Mouse (Mus musculus) stomach, embryonic 16.5 days (tissue): ENCODE results near the gene Il31ra. TPM values are rescaled to one million over a fixed set of nuclear protein-coding genes. Genes with fewer than 3 reads are reported as not detected.

Experiments used
- ATAC-seq: fragments of 200-750 bp; cut with Nextera tagmentation; 2 replicates; pipeline ENCODE4 v1.8.0; 2017; ENCODE audit warnings: moderate number of reproducible peaks, moderate TSS enrichment; ENCODE audit not compliant: insufficient read depth, low FRiP score
- H3K27ac ChIP-seq: fragments of 300-500 bp; sonication (generic); 2 replicates; pipeline ENCODE4 v1.5.1; 2014; ENCODE audit warnings: low read length
- H3K27me3 ChIP-seq: fragments of 300-500 bp; sonication (generic); 2 replicates; pipeline ENCODE4 v1.6.1; 2014; ENCODE audit warnings: low read length, control low read depth, mixed read lengths; ENCODE audit not compliant: control insufficient read depth, insufficient read depth
- H3K36me3 ChIP-seq: fragments of 300-500 bp; sonication (generic); 2 replicates; pipeline ENCODE4 v1.6.1; 2014; ENCODE audit warnings: low read length; ENCODE audit not compliant: control insufficient read depth, insufficient read depth
- H3K4me1 ChIP-seq: fragments of 300-500 bp; sonication (generic); 2 replicates; pipeline ENCODE4 v1.6.1; 2014; ENCODE audit warnings: low read length, control low read depth, mixed read lengths; ENCODE audit not compliant: control insufficient read depth, insufficient read depth
- H3K4me2 ChIP-seq: fragments of 300-500 bp; sonication (generic); 2 replicates; pipeline ENCODE4 v1.6.1; 2014; ENCODE audit warnings: low read depth, low read length, mixed read lengths
- H3K4me3 ChIP-seq: fragments of 300-500 bp; sonication (generic); replicated peaks from 2 replicates; pipeline ENCODE4 v1.5.1; 2014; ENCODE audit warnings: mild to moderate bottlenecking, low read length
- H3K9ac ChIP-seq: fragments of 300-500 bp; sonication (generic); 2 replicates; pipeline ENCODE4 v1.6.1; 2014; ENCODE audit warnings: low read length
- H3K9me3 ChIP-seq: fragments of 300-500 bp; sonication (generic); replicated peaks from 2 replicates; pipeline ENCODE4 v1.6.1; 2016; ENCODE audit warnings: low read length, control low read depth; ENCODE audit not compliant: control insufficient read depth
- WGBS: fragments of 180-500 bp; shearing (Covaris S2); extraction: QIAGEN DNeasy Blood & Tissue Kit; methylation state at CpG from one replicate; pipeline ENCODE4 v1.1.7; 2014; 5-methylcytosine and 5-hydroxymethylcytosine counted together
- polyA plus RNA-seq: library from polyadenylated mRNA; unstranded; fragments of >200 nt; fragmentation: Nextera tagmentation; extraction: Ambion mirVana; gene quantifications from 2 replicates; pipeline ENCODE4 v1.2.1, GENCODE M21; 2015

Gene Il31ra
- polyA plus RNA-seq, 1 experiment from 2014 or later: 0.09 TPM

DNA sequence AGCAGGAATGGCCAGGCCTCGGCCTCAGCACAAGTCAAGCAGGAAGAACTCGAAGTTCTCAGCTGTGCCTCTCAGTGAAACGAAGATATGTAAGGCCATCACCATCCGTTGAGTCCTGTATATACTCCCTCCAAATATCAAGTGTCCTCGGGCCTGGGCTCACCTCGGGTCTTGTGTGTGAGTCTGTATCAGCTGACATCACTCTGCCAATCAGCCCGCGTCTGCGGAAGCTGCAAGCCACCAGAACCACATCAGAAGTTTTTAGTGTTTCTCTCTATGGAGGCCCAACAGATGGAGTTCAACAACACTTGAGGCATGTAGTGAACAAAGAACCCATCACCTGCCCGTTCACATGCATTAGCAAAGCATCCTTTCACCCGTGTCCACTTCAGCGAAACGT lies 86.5 kb downstream of the Il31ra start:
- H3K4me1 ChIP-seq: no peaks in the 10 kb centered on the region
- no peak for ATAC-seq
- H3K36me3 ChIP-seq: peaks cover 19% of the 10 kb centered on the region
- H3K4me2 ChIP-seq: no peak overlapping the region
- 79% methylated on average over 13 of the region's 13 CpGs for WGBS
- H3K27ac ChIP-seq: no peak overlapping the region
- H3K27me3 ChIP-seq: no peaks in the 10 kb centered on the region
- no peak overlapping the region for H3K4me3 ChIP-seq
- H3K9ac ChIP-seq: no peak overlapping the region
- no peaks in the 10 kb centered on the region for H3K9me3 ChIP-seq

DNA sequence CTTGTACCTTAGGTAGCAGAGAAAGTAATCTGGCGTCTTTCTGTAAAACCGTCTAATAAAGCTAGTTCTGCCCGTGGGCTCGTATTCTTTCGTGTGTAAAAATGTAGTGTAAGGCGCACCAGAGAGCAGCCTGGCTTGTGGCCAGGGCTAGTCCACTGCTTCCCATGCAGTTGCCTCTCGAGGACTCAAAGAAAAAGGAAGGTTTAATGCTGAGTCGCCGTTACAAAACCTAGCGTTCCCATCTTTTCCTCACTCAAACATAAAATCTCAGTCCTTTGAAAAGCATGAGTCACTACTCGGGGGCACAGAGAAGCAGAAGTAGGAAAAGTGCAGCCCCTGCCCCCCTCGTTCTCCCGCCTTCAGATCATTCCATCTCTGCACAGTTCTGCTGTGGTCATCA lies 87.4 kb downstream of the Il31ra start:
- H3K4me1 ChIP-seq: no peaks in the 10 kb centered on the region
- no peaks in the 10 kb centered on the region for H3K27me3 ChIP-seq
- ATAC-seq: no peak
- no peaks in the 10 kb centered on the region for H3K9me3 ChIP-seq
- H3K4me3 ChIP-seq: no peak overlapping the region
- H3K27ac ChIP-seq: no peak overlapping the region
- 81% methylated on average over 13 of the region's 13 CpGs for WGBS
- H3K4me2 ChIP-seq: no peak overlapping the region
- H3K9ac ChIP-seq: no peak overlapping the region
- H3K36me3 ChIP-seq: peaks cover 24% of the 10 kb centered on the region

DNA sequence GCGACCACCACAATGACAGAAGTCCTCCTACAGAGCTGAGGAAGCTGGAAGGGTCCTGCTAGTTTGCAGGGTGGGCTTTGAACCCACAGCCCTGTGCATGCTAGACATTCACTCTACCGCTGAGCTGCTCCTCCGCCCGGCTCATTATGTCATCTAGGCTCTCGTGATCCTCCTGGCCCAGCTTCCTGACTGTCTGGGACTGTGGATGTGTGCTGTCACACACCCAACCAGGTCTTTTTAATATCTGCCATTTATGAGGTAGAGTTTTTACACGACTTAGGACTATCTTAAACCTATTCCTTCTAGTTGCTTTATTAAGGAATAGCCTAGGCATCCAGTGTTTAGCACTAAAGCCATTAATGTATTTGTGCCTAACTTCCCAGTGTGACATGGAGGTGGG lies 88.7 kb downstream of the Il31ra start:
- Histone ChIP-seq H3K27me3 (no peaks in the 10 kb centered on the region), H3K4me3 (no peak overlapping the region), H3K4me2 (no peak overlapping the region), H3K27ac (no peak overlapping the region), H3K9me3 (no peaks in the 10 kb centered on the region), H3K36me3 (peaks cover 27% of the 10 kb centered on the region), H3K4me1 (no peaks in the 10 kb centered on the region), H3K9ac (no peak overlapping the region)
- ATAC-seq: no peak
- 88% methylated on average over 6 of the region's 6 CpGs for WGBS

DNA sequence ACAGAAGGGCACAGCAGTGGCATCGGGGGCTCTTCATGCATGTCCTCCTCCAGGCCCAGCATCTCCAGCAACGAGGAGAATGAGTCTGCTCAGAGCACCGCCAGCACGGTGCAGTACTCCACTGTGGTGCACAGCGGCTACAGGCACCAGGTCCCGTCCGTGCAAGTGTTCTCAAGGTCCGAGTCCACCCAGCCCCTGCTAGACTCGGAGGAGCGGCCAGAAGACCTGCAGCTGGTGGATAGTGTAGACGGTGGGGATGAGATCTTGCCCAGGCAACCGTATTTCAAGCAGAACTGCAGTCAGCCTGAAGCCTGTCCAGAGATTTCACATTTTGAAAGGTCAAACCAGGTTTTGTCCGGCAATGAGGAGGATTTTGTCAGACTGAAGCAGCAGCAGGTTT lies 90.3 kb downstream of the Il31ra start:
- H3K9me3 ChIP-seq: no peaks in the 10 kb centered on the region
- H3K4me1 ChIP-seq: no peaks in the 10 kb centered on the region
- WGBS: 93% methylated on average over 13 of the region's 13 CpGs
- peaks cover 35% of the 10 kb centered on the region for H3K36me3 ChIP-seq
- no peak overlapping the region for H3K4me2 ChIP-seq
- no peak overlapping the region for H3K4me3 ChIP-seq
- H3K9ac ChIP-seq: no peak overlapping the region
- no peak overlapping the region for H3K27ac ChIP-seq
- no peaks in the 10 kb centered on the region for H3K27me3 ChIP-seq
- no peak for ATAC-seq

DNA sequence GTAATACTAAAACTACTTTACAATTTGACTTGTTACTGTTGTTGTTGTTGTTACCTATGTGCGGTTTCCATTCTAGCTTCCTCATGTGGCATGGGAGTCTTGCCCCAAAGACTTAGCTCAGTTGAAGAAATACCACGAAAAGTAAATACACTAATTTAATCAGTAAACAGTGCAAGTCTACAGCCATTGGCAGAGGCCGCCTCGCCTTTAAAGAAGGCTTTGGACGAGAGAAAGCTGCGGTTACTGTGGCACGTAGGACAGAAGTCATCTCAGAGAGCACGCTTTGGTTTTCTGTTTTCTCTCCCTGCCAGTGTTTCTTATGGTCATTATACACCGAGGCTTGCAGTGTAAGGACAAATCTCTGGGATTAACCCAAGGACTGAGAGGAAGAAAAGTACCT lies 93.7 kb downstream of the Il31ra start:
- Histone ChIP-seq H3K4me2 (no peak overlapping the region), H3K27me3 (no peaks in the 10 kb centered on the region), H3K4me3 (no peak overlapping the region), H3K9ac (no peak overlapping the region), H3K9me3 (no peaks in the 10 kb centered on the region), H3K36me3 (peaks cover 34% of the 10 kb centered on the region), H3K27ac (peak overlapping the region; percentile 56), H3K4me1 (no peaks in the 10 kb centered on the region)
- 62% methylated on average over 9 of the region's 9 CpGs for WGBS
- ATAC-seq: peak; percentile 83

DNA sequence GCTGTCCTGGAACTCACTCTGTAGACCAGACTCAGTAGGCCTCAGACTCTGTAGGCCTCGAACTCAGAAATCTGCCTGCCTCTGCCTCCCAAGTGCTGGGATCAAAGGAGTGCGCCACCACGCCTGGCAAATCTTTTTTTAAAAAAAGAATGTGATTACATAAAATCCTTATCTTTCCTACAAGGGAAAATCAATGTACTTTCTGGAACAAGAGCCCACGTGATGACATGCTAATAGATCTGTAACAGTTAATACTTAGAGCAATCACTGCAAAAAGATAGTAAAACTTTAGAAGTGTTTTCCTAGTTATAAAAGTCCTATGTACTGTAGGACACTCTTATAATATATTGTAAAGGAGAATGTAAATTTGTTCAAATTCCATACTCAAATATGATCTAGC lies 94.1 kb downstream of the Il31ra start:
- H3K4me2 ChIP-seq: no peak overlapping the region
- no peaks in the 10 kb centered on the region for H3K9me3 ChIP-seq
- H3K27me3 ChIP-seq: no peaks in the 10 kb centered on the region
- WGBS: 83% methylated on average over 4 of the region's 4 CpGs
- H3K4me1 ChIP-seq: no peaks in the 10 kb centered on the region
- no peak overlapping the region for H3K4me3 ChIP-seq
- H3K36me3 ChIP-seq: peaks cover 38% of the 10 kb centered on the region
- H3K9ac ChIP-seq: no peak overlapping the region
- ATAC-seq: no peak
- no peak overlapping the region for H3K27ac ChIP-seq

DNA sequence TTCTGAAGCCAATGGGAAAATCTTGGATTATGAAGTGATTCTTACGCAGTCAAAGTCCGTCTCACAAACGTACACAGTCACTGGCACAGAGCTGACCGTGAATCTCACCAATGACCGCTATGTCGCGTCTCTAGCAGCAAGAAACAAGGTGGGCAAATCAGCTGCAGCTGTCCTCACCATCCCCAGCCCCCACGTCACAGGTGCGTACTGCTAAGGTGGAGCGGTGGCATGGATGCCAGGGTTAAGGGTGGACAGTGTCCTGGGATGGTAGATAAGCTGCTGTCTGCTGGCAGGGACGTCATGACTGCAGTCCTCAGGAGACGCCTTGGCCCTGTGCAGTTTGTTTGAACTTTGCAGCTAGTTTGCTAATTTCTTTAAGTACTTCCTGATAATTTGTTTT lies 99.6 kb downstream of the Il31ra start:
- no peak overlapping the region for H3K9ac ChIP-seq
- no peak overlapping the region for H3K4me3 ChIP-seq
- no peak overlapping the region for H3K27ac ChIP-seq
- no peak for ATAC-seq
- no peaks in the 10 kb centered on the region for H3K9me3 ChIP-seq
- no peaks in the 10 kb centered on the region for H3K27me3 ChIP-seq
- no peaks in the 10 kb centered on the region for H3K4me1 ChIP-seq
- peaks cover 20% of the 10 kb centered on the region; the same call in 1 of the 2 replicates for H3K36me3 ChIP-seq
- WGBS: 88% methylated on average over 12 of the region's 12 CpGs
- H3K4me2 ChIP-seq: no peak overlapping the region

DNA sequence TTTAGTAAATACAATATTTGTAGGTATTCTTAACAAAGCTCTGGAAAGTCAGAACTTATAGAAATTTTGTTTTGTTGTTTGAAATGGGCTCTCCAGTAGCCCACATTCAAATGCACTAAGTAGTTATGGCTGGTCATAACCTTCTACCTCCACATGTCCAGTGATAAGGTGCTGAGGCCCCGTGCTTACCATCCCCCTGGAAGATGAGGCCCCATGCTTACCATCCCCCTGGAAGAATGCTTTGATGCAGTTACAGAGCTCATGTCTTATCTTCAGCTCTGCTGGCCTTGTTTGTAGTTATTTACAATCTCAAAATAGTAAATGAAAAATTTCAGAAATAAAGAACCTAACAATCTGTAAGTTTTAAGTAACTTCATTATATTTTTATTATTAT lies 101.9 kb downstream of the Il31ra start:
- peaks cover 15% of the 10 kb centered on the region; the same call in 1 of the 2 replicates for H3K36me3 ChIP-seq
- no peaks in the 10 kb centered on the region for H3K9me3 ChIP-seq
- H3K9ac ChIP-seq: no peak overlapping the region
- no peaks in the 10 kb centered on the region for H3K4me1 ChIP-seq
- H3K4me2 ChIP-seq: no peak overlapping the region
- no peak overlapping the region for H3K4me3 ChIP-seq
- no peak overlapping the region for H3K27ac ChIP-seq
- WGBS: 68% methylated on average over 1 of the region's 1 CpGs
- ATAC-seq: no peak
- no peaks in the 10 kb centered on the region for H3K27me3 ChIP-seq

DNA sequence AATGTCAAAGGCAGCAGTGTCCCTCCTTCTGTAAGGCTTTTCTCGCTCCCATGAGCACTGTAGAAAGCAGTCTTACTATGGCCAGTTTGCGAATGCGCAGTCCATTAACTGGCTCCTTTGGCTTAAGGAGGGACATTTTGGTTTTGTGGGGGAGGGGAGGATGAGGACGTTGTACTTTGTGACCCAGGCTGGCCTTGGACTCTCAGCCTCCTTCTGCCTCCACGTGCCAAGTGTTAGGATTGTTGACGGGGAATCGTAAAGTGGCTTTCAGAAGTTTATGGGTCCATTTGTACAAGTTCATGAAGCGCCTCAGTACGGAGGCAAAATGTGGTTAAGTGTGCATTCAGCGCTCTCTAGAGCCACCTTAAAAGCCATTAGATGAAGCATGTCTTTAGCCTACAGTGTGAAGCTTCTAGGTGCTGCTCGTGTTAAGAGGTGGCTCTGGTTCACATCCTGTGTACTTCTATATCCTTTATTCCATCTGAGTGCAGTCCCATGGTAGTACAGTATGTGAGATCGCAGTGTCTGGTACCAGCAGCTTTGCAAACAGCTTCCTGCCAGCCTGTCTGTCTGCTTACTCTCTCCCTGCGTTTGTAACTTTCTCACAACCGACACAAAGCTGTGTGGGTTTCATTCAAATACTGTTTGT lies 102.4 kb downstream of the Il31ra start:
- Histone ChIP-seq H3K4me3 (no peak overlapping the region), H3K4me1 (no peaks in the 10 kb centered on the region), H3K9me3 (no peaks in the 10 kb centered on the region), H3K9ac (no peak overlapping the region), H3K36me3 (peaks cover 17% of the 10 kb centered on the region), H3K27me3 (no peaks in the 10 kb centered on the region), H3K4me2 (no peak overlapping the region), H3K27ac (no peak overlapping the region)
- WGBS: 85% methylated on average over 14 of the region's 14 CpGs
- no peak for ATAC-seq
